Mouse (Mus musculus) lung, postnatal 0 days (tissue): ENCODE measurements around the gene Bhlhe23.

ENCODE experiments used
- CTCF ChIP-seq: IDR thresholded peaks from 2 replicates; pipeline ENCODE4 v1.5.1; 2016; ENCODE audit warnings: antibody characterized with exemption, mild to moderate bottlenecking
- EP300 ChIP-seq: IDR thresholded peaks from 2 replicates; pipeline ENCODE4 v1.6.1; 2016; ENCODE audit warnings: antibody characterized with exemption, mild to moderate bottlenecking, control low read depth

- TF ChIP-seq EP300 (no peak), CTCF (no peak)
These were observed 33.9 kb downstream of the Bhlhe23 start for GRCm38 (mm10) chr2:180742820-180743219.
